Mouse (Mus musculus) MEL (cell line): ENCODE results near the gene Alg12.

Source experiments
- BHLHE40 ChIP-seq: IDR thresholded peaks from 2 replicates; pipeline ENCODE4 v1.6.1; 2012; ENCODE audit warnings: low read depth, mild to moderate bottlenecking, inconsistent platforms, low read length, improper control_type of control experiment, borderline replicate concordance
- CTCF ChIP-seq, 3 experiments: IDR thresholded peaks in 2 of 3; conservative IDR thresholded peaks in 1 of 3; 2 replicates each; pipeline ENCODE4 v1.5.1; 2011 to 2012; ENCODE audit warnings: low read length in 3 of 3, low read depth in 2 of 3, mild to moderate bottlenecking in 2 of 3, improper control_type of control experiment in 1 of 3, inconsistent platforms in 1 of 3, mixed read lengths in 1 of 3, moderate library complexity in 1 of 3; ENCODE audit not compliant: control insufficient read depth in 1 of 3, insufficient read depth in 1 of 3, poor library complexity in 1 of 3, severe bottlenecking in 1 of 3
- GATA1 ChIP-seq: IDR thresholded peaks from 2 replicates; pipeline ENCODE4 v1.6.1; 2011; ENCODE audit warnings: low read depth, low read length, improper control_type of control experiment
- HCFC1 ChIP-seq: IDR thresholded peaks from 2 replicates; pipeline ENCODE4 v1.6.1; 2012; ENCODE audit warnings: low read depth, mild to moderate bottlenecking, inconsistent platforms, low read length, improper control_type of control experiment, moderate library complexity
- MAFK ChIP-seq: IDR thresholded peaks from 2 replicates; pipeline ENCODE4 v1.6.1; 2011; ENCODE audit warnings: low read depth, mild to moderate bottlenecking, low read length, improper control_type of control experiment, borderline replicate concordance
- POLR2A ChIP-seq, 2 experiments: IDR thresholded peaks; 2 replicates each; pipeline ENCODE4 v1.6.1; 2011 to 2012; ENCODE audit warnings: low read length in 2 of 2, mild to moderate bottlenecking in 2 of 2, control low read depth in 1 of 2, improper control_type of control experiment in 1 of 2, low read depth in 1 of 2, moderate library complexity in 1 of 2; ENCODE audit not compliant: control insufficient read depth in 1 of 2, insufficient read depth in 1 of 2, poor library complexity in 1 of 2
- POLR2AphosphoS2 ChIP-seq: IDR thresholded peaks from 2 replicates; pipeline ENCODE4 v1.6.1; 2011; ENCODE audit warnings: low read length, improper control_type of control experiment
- TBP ChIP-seq: IDR thresholded peaks from 2 replicates; pipeline ENCODE4 v1.8.0; 2011; ENCODE audit warnings: low read depth, low read length, improper control_type of control experiment
- UBTF ChIP-seq: IDR thresholded peaks from 2 replicates; pipeline ENCODE4 v1.6.1; 2012; ENCODE audit warnings: low read depth, mild to moderate bottlenecking, inconsistent platforms, low read length, improper control_type of control experiment, moderate library complexity, borderline replicate concordance; ENCODE audit not compliant: insufficient read depth
- USF2 ChIP-seq, 2 experiments: IDR thresholded peaks; 2 replicates each; pipeline ENCODE4 v1.6.1; 2011 to 2012; ENCODE audit warnings: improper control_type of control experiment in 2 of 2, low read length in 2 of 2, borderline replicate concordance in 1 of 2, inconsistent platforms in 1 of 2, low read depth in 1 of 2, mild to moderate bottlenecking in 1 of 2; ENCODE audit not compliant: insufficient read depth in 1 of 2

GRCm38 (mm10) chr15:88836031-88836430, 16.9 kb upstream of the Alg12 start:
- no peak for TF ChIP-seq USF2 (IDR thresholded peaks at IDR 0.05; ENCODE audit: borderline replicate concordance in 1 of 2, insufficient read depth in 1 of 2, low read depth in 1 of 2, low read length in 2 of 2)
- no peak for TF ChIP-seq POLR2A (IDR thresholded peaks at IDR 0.05; ENCODE audit: control insufficient read depth in 1 of 2, insufficient read depth in 1 of 2, low read depth in 1 of 2, low read length in 2 of 2, poor library complexity in 1 of 2)
- no peak for TF ChIP-seq GATA1
- no peak for TF ChIP-seq POLR2AphosphoS2
- TF ChIP-seq CTCF (IDR thresholded peaks at IDR 0.05 in 2 of 3, conservative IDR thresholded peaks at IDR 0.05 in 1 of 3; ENCODE audit: control insufficient read depth in 1 of 3, insufficient read depth in 1 of 3, low read depth in 2 of 3, low read length in 3 of 3, poor library complexity in 1 of 3, severe bottlenecking in 1 of 3), result no peak
- TF ChIP-seq MAFK, result no peak
- TF ChIP-seq HCFC1, result no peak
- TF ChIP-seq BHLHE40, result no peak
- no peak for TF ChIP-seq UBTF
- no peak for TF ChIP-seq TBP
